Mouse (Mus musculus): ENCODE measurements around the gene Marveld3. TPM values are rescaled to one million over a fixed set of nuclear protein-coding genes. Genes with fewer than 3 reads are reported as not detected.

The Marveld3 gene
- polyA plus RNA-seq (2012; rRNA removed): 0.16 and 0.38 TPM in 2 replicates

DNA sequence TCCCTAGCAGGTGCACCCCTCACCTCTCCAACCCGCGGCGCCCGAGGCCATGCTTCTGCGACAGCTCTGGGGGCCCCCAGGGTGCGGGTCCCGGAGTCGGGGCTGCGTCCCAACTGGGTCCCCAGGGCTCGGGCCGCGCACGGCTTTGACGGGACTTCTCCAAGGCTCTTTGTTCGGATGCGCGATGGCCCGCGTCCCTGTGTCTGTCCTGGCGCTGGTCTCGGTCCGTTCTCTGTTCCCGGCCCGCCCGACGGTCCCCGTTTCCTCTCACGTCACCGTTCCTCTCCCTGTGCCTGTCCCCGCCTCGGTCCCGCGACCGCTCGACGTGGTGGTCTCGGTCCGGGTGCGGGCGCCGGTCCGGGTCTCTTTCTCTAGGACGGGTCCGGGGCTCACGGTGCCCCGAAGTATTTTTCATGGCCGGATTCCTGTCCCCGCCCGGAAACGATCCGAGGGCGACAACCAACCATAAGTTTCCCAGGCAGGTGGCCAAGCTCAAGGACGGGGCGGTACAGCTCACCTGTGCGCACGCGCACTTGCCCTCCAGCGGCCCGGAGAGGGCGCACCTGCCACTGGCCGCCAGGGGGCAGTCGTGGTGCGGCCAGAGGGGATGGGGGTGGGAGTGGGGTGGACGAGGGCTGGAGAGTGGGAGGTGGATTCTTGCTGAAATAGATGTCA is at the start of gene Marveld3:
Gene Marveld3 (minus strand): TSS at position 511 of the 675 bp plus-strand sequence.
- no peak for DNase-seq (ENCODE audit: extremely low spot score in 1 of 2, low spot score in 1 of 2)

DNA sequence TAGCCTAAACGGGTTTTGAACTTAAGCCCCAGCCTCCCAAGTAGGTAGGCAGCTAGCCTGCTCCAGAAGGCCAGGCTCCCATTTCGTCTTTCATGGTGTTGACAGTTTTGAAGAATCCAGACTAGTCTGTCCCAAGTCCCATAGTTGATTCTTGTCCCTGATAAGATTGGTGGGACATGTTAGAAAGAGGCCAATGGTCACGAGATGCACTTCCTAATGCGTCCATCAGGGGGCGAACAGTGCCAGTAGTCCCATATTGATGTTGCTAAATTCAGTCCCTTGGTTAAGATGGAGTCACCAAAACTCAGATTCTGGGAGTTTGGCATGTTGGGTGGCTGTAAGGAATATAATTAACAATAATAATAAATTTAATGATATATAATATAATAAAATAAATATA is 48.9 kb upstream of the Marveld3 start:
- peak in 1 of 2 experiments; percentile 42 for DNase-seq (ENCODE audit: extremely low spot score in 1 of 2, low spot score in 1 of 2)

DNA sequence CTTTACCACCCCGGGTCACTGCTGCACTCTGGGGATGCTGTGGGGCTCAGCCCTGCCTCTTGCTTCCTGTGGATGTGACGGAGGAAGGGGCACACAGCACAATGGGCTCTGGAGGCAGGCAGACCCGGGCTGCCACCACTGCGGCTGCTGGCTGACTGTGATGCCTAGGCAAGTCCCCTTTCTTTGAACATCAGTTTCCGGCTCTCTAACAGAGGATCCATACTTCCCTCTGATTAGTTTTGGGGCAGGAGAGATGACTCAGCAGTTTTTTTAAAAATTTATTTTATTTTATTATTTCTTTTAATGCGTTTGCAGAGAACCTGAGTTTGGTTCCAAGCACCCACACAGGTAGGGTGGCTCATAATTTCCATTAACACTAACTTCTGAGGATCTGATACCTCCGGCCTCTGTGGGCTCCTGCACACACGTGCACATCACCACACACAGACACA is 47.0 kb upstream of the Marveld3 start:
- no peak for DNase-seq (ENCODE audit: extremely low spot score in 1 of 2, low spot score in 1 of 2)

DNA sequence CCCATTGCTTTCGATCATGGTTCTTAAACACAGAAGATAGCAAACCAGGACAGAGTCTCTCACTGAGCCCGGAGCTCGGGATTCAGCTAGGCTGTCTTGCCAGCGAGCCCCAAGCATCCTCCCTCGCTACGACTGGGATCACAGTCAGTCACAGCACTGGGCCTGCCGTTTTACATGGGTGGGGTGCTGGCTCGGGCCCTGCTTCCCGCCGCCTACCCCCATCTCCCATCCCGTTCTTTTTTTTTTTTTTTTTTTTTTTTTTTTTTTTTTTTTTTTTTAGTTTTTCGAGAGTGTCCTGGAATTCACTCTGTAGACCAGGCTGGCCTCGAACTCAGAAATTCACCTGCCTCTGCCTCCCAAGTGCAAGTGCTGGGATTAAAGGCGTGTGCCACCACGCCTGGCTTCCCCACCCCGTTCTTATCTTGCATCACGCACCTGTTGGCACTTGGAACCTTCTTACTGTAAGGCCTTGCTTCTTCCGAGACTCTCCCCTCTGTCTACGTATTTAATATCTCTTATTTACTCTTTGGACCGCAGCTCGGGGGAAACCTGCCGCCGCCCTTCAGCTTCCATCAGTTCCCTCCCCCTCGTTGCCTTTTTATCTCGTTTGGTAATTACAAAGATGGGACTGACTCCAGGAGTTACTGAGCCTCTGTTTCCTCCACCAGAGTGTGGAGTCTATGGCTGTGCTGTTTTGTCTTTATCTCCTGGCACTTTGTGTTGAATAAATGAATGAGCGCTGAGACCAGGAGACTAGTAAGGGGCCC is 46.4 kb upstream of the Marveld3 start:
- no peak for DNase-seq (ENCODE audit: extremely low spot score in 1 of 2, low spot score in 1 of 2)

DNA sequence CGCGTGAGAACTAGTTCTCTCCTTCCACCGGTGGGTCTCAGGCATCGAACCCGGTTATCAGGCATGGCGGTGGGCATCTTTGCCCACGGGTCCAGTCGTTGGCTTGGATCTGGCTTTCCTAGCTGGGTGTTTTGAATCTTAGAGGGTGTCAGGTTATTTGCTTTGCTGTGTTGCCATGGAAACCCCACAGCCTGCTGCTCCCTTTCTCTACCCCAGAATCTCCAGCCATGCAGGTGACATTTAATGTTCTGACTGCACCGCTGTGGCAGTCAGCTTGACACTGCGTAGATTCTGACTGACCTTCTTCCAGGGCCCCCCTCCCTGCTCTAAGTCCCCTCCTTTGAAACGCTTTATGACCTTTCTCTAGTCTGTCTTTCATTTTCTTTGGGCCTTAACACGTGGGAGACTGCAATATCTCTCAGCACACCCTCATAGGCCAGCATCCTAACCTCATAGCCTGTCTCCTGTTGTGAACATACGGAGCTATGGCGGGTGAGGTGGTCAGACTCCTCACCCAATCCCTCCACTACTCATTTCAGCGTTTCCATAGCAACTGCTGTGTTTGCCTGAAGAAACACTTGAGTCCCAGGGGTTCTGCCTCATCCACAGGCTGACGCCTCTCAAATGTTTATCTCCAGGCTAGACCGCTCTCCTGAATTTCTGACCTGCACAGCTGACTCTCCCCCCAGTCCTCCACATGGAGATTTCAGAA is 44.5 kb upstream of the Marveld3 start:
- DNase-seq (ENCODE audit: extremely low spot score in 1 of 2, low spot score in 1 of 2): peak; percentile 7 to 27

DNA sequence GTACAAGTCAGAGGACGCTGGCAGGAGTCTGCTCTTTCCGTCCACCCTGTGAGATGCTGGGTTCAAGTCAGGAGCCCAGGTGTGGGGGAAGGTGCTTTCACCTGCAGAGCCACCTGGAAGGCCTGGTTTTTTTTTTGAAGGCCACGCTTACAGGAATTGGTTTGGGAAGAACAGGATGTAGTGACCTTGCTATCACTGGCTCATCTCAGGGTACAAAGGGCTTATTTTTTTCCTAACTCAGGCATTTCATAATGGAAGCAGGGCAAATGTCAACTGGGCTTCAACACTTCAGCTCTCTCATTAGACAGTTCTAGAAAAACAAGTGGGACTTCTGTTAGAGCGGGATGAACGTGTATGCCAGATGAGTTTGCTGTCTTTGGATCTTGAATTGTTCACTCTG is 42.3 kb upstream of the Marveld3 start:
- DNase-seq (ENCODE audit: extremely low spot score in 1 of 2, low spot score in 1 of 2): no peak

DNA sequence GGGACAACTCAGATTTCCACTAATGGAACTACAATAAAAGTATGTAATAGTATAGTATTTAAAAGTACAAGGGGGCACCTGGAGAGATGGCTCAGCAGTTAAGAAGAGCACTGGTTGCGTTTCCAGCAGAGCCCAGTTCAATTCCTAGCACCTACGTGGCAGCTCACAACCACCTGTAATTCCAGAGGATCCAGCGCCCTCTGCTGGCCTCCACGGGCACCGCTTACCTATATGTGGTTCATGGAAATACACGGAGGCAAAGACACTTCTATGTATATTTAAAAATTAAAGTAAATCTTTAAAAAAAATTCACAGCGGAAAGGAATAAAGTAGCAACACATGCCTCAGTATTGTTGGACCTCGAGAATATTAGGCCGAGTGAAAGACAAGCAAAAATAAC is 41.0 kb upstream of the Marveld3 start:
- DNase-seq (ENCODE audit: extremely low spot score in 1 of 2, low spot score in 1 of 2): no peak

DNA sequence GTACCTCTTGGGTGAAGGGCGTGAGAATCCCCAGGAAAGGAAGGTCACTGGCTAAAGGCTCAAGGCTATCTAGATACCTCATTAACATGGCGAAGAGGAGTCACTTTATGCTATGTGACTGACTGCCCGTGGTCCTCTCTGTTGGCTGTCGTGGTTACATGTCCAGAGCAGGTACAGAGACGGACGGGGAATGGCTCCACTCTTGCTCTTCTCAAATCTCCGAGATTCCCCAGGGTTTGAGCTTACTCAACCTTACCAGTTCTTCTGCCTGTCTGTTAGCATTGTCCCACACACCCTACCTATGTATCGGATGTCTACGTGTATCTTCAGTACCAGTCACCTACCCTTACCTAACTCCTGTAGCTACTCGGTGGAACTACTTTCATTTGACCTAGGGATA is 38.0 kb upstream of the Marveld3 start:
- no peak for DNase-seq (ENCODE audit: extremely low spot score in 1 of 2, low spot score in 1 of 2)

DNA sequence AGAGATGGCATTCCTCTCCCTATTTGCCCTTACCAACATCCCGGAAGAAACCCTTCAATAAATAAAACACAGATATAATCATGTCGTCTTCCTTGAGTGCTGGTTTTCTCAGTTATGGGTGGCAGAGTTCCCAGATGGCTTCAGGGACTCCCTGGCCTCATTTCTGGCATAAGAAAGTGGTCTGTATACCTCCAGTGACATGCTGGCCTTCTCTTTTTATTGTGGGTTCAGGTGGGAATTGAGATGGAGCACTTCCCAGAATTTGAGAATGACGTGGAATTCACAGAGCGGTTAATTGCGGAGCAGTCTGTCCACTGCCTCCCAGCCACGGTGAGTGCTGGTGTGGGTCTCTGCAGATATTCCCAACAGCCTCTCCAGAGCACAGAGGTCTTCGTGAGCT is 36.1 kb upstream of the Marveld3 start:
- no peak for DNase-seq (ENCODE audit: extremely low spot score in 1 of 2, low spot score in 1 of 2)

DNA sequence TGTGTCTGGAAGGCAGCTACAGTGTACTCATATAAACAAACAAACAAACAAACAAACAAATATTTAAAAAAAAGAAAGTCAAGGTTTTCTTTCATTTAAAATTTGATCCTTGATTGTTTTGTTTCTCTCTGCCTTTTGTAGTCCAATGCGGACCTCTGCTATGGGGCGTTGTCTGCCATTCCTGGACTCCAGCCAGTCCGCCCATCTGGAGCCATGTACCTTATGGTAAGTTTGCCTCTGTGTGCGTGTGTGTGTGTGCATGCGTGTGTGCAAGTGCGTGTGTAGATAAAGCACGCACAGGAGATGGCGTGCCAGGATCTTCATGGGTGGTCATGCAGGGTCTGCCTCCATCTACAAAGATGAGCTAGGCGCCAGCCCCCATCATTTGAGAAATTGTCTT is 35.4 kb upstream of the Marveld3 start:
- no peak for DNase-seq (ENCODE audit: extremely low spot score in 1 of 2, low spot score in 1 of 2)

DNA sequence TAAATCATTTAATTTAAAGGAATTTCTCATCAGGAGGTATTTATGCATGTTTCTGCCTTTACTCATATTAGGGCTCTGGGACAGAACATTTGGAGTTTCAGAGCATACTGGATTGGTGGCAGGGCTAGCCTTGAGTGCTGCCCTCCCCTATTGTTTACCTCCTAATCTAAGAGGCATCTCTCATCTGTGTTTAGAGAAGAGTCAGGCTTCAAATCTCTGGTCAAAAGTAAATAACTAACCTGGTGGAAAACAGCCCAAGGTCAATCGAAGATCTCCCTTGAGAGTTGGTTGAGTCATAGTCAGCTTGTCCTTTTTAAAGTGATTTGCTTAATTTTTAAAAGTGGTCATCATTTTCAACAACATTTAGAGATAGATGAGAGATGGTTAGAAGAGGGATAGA is 30.9 kb upstream of the Marveld3 start:
- no peak for DNase-seq (ENCODE audit: extremely low spot score in 1 of 2, low spot score in 1 of 2)

DNA sequence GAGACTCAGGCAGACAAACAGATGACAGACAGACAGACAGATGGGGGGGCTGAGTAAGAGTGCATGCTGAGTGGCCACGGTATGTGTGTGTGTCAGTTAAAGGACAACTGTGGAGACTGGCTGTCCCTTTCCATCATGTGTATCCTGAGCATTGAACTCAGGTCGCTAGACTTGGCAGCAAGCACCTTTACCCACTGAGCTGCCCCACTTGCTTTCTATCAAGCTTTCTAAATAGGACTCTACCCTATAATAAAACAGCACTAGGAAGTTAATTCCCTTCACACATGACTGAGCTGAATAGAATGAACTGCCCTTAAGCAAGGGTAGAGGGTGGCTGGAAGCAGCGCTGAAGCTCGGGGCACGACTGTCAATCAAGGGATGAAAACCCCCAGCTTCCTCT is 30.2 kb upstream of the Marveld3 start:
- DNase-seq (ENCODE audit: extremely low spot score in 1 of 2, low spot score in 1 of 2): no peak

DNA sequence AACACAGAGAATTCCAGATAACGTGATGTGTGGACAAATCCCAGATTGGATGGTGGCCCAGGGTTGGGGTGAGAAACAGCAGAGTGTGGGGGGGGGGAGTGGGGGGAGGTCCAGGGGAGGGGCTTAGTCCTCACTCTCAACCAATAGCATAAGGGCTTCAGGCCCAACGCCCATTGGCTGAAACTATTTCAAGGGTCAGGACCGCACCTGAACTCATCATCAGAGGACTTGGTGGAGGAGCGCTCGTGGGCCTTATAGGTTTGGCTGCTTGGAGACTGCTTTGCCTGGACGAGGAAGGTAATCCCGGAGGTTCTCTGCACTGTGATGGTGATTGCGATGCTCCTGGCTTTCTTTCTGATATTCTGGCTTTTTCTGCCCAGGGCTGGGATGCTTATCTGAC is 28.2 kb upstream of the Marveld3 start, which contains the start of gene Tat:
Gene Tat (plus strand): TSS at position 214 of the 400 bp plus-strand sequence.
- no peak for DNase-seq (ENCODE audit: extremely low spot score in 1 of 2, low spot score in 1 of 2)

DNA sequence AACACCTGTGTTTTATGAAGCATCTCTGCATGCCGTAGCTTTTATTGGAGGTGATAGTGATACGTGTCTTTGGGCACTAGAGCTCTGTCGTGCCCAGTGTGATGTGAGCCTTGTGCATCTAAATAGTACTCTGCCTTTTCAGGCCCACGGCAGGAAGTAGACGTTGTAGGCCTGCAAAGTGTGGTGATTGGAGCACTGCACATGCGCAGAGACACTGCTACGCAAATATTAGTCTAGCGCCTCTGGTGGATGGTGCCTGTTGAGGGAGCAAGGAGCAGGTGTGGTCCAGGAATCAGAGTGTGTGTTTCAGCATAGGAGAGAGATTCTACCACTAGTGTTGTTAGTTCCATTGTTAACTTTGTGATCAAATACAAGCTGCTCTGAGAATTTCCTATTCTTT is 27.1 kb upstream of the Marveld3 start:
- DNase-seq (ENCODE audit: extremely low spot score in 1 of 2, low spot score in 1 of 2): no peak

DNA sequence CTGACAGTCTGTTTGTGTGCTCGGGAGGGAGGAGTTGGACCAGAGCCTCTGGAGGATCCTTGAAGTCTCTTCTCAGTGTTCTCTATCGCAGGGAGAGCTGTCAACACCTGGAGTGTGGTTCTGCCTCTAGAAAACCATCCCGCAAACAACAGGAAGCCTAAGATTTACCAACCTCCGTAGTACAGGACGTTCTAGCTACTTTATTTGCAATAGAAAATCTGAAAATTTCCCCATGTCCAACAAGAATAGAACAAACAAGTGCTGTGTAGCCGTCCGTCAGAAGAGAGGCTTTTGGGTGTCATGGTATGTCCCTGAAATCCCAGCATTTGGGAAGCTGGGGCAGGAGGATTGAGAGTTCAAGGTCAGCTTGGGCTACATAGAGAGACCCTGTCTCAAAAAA is 25.8 kb upstream of the Marveld3 start:
- no peak for DNase-seq (ENCODE audit: extremely low spot score in 1 of 2, low spot score in 1 of 2)

DNA sequence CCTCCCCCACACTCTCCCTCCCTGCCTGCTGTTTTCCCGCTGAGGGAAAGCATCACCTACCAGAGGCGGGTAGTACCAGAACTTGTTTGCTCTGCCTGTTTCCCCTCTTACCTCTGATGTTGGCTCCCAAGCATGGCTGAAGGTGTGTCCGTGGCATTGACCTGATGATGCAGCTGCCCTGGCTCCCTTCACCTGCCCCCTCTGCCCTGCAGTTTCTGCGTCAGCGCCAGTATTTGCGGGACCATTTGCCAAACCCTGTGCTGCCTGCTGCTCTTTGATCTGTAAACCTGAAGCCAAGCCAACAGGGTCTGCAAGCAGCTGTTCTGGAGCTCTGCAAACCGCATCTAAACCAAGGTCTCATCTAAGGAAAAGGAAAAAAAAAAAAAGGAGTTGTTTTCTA is 24.4 kb upstream of the Marveld3 start:
- no peak for DNase-seq (ENCODE audit: extremely low spot score in 1 of 2, low spot score in 1 of 2)

DNA sequence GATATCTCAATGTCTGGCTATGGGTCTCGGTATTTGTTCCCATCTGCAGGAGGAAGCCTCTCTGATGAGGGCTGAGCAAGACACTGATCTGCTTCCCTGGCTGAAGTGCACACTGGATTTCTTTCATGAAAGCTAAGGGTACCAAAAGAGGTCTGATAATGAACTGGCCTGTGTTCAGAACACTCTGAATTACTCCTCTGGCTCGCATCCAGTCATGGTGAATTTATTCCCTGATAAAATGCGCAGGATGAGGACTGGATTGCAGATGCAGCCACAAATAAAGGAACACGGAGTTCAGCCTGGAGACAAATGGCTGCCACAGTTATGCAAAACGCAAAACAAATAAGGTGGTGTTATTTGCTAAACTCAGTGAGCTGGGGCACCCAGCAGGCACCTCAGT is 21.9 kb upstream of the Marveld3 start:
- DNase-seq (ENCODE audit: extremely low spot score in 1 of 2, low spot score in 1 of 2): no peak

DNA sequence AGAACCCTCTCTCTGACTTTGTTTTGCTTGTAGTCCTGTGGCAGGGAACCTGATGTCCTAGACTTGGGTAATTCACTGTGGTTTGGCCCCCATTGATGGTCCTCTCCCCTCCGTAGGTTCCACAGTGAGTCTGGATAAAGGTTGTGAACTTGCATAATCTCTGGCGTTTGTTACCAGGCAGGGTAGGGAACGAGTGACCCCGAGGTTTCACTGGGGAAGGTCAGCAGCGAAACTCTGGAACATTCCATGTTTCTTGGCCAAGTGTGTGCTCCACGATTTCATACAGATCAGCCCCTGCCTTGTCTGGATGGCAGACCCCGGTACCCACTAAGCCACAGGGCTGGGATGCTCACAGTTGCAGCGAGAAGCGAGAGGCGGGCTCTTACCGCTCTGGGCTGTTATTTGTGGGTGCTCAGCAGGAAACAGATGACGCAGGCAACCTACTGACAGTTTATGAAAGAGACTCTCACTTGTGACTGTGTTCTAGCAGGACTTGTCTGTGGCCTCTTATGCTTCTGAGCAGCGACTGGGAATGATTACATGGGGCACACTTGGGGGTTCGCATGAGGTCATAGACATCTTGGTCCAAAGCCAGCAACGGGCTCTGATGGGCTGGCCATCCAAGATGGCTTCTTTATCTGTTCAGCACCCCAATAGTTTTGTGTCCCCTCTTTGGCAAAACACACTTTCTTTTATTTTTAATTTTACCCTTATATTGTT is 20.5 kb upstream of the Marveld3 start:
- DNase-seq (ENCODE audit: extremely low spot score in 1 of 2, low spot score in 1 of 2): no peak

DNA sequence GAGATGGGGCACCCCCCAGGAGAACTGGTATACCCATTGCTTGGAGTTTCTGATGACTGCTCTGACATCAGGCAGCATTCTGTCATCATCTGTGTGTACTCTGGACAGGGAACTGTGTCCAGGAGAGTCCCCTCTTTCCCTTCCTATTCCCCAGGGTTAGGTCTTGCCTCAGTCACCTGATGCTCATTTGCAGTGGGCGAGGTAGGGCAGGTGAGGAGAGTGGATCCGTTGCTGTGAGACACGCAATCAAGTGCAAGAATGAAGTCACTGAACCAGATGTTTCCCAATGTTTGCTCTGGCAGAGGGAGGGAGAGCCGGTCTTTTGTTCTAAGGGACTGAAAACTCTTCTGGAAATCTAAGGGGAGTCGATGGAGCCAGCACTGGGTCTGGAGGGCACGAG is 17.3 kb upstream of the Marveld3 start:
- no peak for DNase-seq (ENCODE audit: extremely low spot score in 1 of 2, low spot score in 1 of 2)

DNA sequence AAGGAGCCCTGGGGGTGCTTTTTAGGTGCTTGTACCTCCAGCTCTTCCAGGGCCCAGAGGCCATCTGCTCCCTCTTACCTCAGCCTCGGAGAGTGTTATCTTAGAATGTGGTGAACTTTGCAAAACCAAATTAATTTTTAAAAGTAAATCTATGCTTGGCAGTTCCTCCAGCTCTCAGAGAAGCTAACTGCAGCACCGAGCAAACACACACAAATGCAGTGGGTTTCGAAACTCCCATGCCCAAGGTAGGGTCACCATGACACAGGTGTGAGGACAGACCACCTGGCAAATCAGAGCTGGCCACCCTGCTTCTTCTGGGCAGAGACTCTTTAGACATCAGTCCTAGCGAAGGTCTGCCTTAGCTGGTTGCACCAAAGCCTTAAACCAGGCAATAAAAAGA is 10.9 kb upstream of the Marveld3 start:
- no peak for DNase-seq (ENCODE audit: extremely low spot score in 1 of 2, low spot score in 1 of 2)

DNA sequence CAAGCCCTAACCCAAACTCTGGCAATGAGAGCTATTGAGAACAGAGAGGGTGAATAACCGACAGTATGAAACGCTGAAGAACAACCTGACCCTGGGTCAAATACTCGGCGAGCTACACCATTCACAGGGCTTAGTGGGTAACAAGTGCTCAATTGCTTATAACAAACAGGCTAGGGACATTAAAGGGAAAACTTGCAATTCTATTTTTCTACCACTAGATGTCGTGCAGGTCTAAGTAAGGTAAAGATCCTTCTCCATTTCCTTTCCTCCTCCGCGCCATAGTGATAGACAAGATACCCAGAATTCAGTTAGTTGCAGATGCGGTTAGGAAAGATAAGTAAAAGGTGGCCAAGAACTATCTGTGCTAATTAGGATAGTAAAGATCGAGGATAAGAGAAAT is 8.3 kb upstream of the Marveld3 start:
- DNase-seq (ENCODE audit: extremely low spot score in 1 of 2, low spot score in 1 of 2): peak in 1 of 2 experiments; percentile 65
